Mouse (Mus musculus): Measurements from ENCODE around the gene Ppfia4. TPM values are rescaled to one million over a fixed set of nuclear protein-coding genes. Genes with fewer than 3 reads are reported as not detected.

Gene Ppfia4
- total and polyA plus RNA-seq, 3 experiments, result 0.30 to 5.4 (median 1.8) TPM

GRCm38 (mm10) chr1:134289598-134290099 lies 43.1 kb downstream of the Ppfia4 start, which contains the start of gene Myog:
Gene Myog, plus strand, starts transcription at chr1:134289989.
- DNase-seq (ENCODE audit: extremely low read depth), result no peak
- in situ Hi-C loops (cut with MboI; ENCODE audit: low pct_ligation_motif_present, low pct_unique_long_range_greater_than_20kb, low sequenced_read_pairs), result loop anchor here (10.0 kb wide), 2 partner anchors 45 to 95 kb away; partner anchors contain the start of gene Mybph
- Histone ChIP-seq H3K9ac (ENCODE audit: insufficient read depth, low read depth) (no peak within 1 kb of the TSS), H3K79me2 (replicated peaks; ENCODE audit: control insufficient read depth, extremely low read depth, insufficient read depth, poor library complexity, severe bottlenecking) (no peaks in the 10 kb centered on the region), H3K27ac (ENCODE audit: insufficient read depth, low read depth) (no peak within 1 kb of the TSS), H3K4me1 (ENCODE audit: control insufficient read depth in 1 of 2, insufficient read depth in 2 of 2) (peaks cover 18 to 66% of the 10 kb centered on the region in 2 experiments), H3K27me3 (replicated peaks) (no peaks in the 10 kb centered on the region), H3K9me3 (replicated peaks; ENCODE audit: low read length) (no peaks in the 10 kb centered on the region), H3K4me3 (replicated peaks in 1 of 3; ENCODE audit: low read depth in 2 of 3, low read length in 2 of 3, poor library complexity in 1 of 3) (no peak within 1 kb of the TSS), H3K4me2 (ENCODE audit: insufficient read depth, low read depth, poor library complexity, severe bottlenecking) (no peak within 1 kb of the TSS), H3K36me3 (replicated peaks in 1 of 2; ENCODE audit: control insufficient read depth in 1 of 2, insufficient read depth in 1 of 2, low read length in 1 of 2) (no peaks in the 10 kb centered on the region)
- TF ChIP-seq CTCF (conservative IDR thresholded peaks at IDR 0.05 in 1 of 2, IDR thresholded peaks at IDR 0.05 in 1 of 2; ENCODE audit: low read depth in 2 of 2, low read length in 2 of 2) (no peak), PAX5 (IDR thresholded peaks at IDR 0.05; ENCODE audit: low read length) (no peak)
- dilution Hi-C loops (cut with MboI; ENCODE audit: extremely low pct_ligation_motif_present, extremely low pct_unique_long_range_greater_than_20kb, low sequenced_read_pairs), result no loop called here

- TF ChIP-seq JUN (IDR thresholded peaks at IDR 0.05; ENCODE audit: insufficient read depth, low read depth, low read length) (no peak), ETS1 (conservative IDR thresholded peaks at IDR 0.05; ENCODE audit: low read depth, low read length) (no peak), SIN3A (IDR thresholded peaks at IDR 0.05; ENCODE audit: low read length) (no peak), IRF4 (IDR thresholded peaks at IDR 0.05; ENCODE audit: low read depth, low read length) (no peak), MXI1 (IDR thresholded peaks at IDR 0.05; ENCODE audit: low read depth, low read length) (no peak), BHLHE40 (IDR thresholded peaks at IDR 0.05; ENCODE audit: low read depth, low read length) (no peak), EP300 (IDR thresholded peaks at IDR 0.05; ENCODE audit: low read length) (no peak), E2F4 (IDR thresholded peaks at IDR 0.05; ENCODE audit: insufficient replicate concordance, low read depth, low read length) (no peak), SMC3 (IDR thresholded peaks at IDR 0.05; ENCODE audit: low read depth, low read length) (no peak), NELFE (IDR thresholded peaks at IDR 0.05; ENCODE audit: low read depth, low read length) (no peak), POLR2AphosphoS2 (IDR thresholded peaks at IDR 0.05; ENCODE audit: low read depth, low read length) (no peak)
- Histone ChIP-seq H3K4me3 (replicated peaks in 1 of 3; ENCODE audit: low read depth in 2 of 3, low read length in 2 of 3, poor library complexity in 1 of 3) (no peak overlapping the region), H3K9ac (ENCODE audit: insufficient read depth, low read depth) (no peak overlapping the region), H3K79me2 (replicated peaks; ENCODE audit: control insufficient read depth, extremely low read depth, insufficient read depth, poor library complexity, severe bottlenecking) (no peaks in the 10 kb centered on the region), H3K9me3 (replicated peaks; ENCODE audit: low read length) (no peaks in the 10 kb centered on the region), H3K4me1 (ENCODE audit: control insufficient read depth in 1 of 2, insufficient read depth in 2 of 2) (peaks cover 27 to 80% of the 10 kb centered on the region in 2 experiments), H3K27me3 (replicated peaks) (no peaks in the 10 kb centered on the region), H3K36me3 (replicated peaks in 1 of 2; ENCODE audit: control insufficient read depth in 1 of 2, insufficient read depth in 1 of 2, low read length in 1 of 2) (no peaks in the 10 kb centered on the region), H3K4me2 (ENCODE audit: insufficient read depth, low read depth, poor library complexity, severe bottlenecking) (no peak overlapping the region), H3K27ac (ENCODE audit: insufficient read depth, low read depth) (no peak overlapping the region)
- in situ Hi-C loops (cut with MboI; ENCODE audit: low pct_ligation_motif_present, low pct_unique_long_range_greater_than_20kb, low sequenced_read_pairs) (no loop called here), dilution Hi-C loops (cut with MboI; ENCODE audit: extremely low pct_ligation_motif_present, extremely low pct_unique_long_range_greater_than_20kb, low sequenced_read_pairs) (no loop called here)
- no peak for DNase-seq (ENCODE audit: extremely low read depth)
Observed at GRCm38 (mm10) chr1:134288239-134288638, 44.5 kb downstream of the Ppfia4 start.

Data from CH12.LX (cell line).